Mouse (Mus musculus) embryonic fibroblast, embryonic 13.5 days (primary cell): ENCODE results near the gene Fryl.

ENCODE experiments used
- CTCF ChIP-seq: IDR thresholded peaks from 2 replicates; pipeline ENCODE4 v1.5.1; 2011; ENCODE audit warnings: mild to moderate bottlenecking, control low read depth, low read length, moderate library complexity, borderline replicate concordance; ENCODE audit not compliant: insufficient read depth
- POLR2A ChIP-seq: IDR thresholded peaks from 2 replicates; pipeline ENCODE4 v1.6.1; 2011; ENCODE audit warnings: low read depth, mild to moderate bottlenecking, control low read depth, low read length, moderate library complexity

- TF ChIP-seq POLR2A = no peak
- no peak for TF ChIP-seq CTCF
Measured at GRCm38 (mm10) chr5:73081496-73081895, 174.9 kb downstream of the Fryl start.
